Comparison of ENCODE assay signal across 11 mouse cellular contexts in the genomic region with DNA sequence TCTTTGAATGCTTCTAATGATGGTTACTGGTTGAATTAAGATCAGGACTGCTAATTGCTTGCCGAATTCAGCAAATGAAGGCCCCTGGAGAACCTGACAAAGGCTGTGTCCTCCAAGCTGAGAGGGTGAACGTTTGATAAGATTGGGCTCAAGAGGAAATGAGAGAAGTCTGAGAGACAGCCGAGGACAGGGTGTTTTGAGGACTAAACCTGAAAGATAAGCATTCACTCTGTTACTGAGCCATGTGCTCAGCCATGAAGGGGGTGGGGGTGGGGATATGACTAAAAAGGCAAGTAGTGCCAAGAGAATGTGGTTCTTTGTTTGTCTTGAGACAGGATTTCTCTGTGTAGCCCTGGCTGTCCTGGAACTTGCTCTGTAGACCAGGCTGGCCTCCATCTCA. TPM values are rescaled to one million over a fixed set of nuclear protein-coding genes. Genes with fewer than 3 reads are reported as not detected.
A peak's percentile ranks its signal among the peaks of the same experiment; 100 is the strongest.
DNase-seq lines count a peak whose midpoint lies in the region; ATAC-seq and TF ChIP-seq lines count a peak whose summit lies in the region.
"Had no signal": no experiment of that assay in that cellular context is flagged by ENCODE, and none has a peak within 500 bp of the region (broad histone marks: within the 10 kb centered on the region; RNA-seq: fewer than 3 reads in every experiment).

No protein-coding gene starts in this region.

- TF ChIP-seq CTCF in hindbrain, postnatal 0 days (IDR thresholded peaks at IDR 0.05; ENCODE audit: low read depth), result no peak
- no peak for TF ChIP-seq CTCF in MEL (IDR thresholded peaks at IDR 0.05 in 2 of 3, conservative IDR thresholded peaks at IDR 0.05 in 1 of 3; ENCODE audit: control insufficient read depth in 1 of 3, insufficient read depth in 1 of 3, low read depth in 2 of 3, low read length in 3 of 3, poor library complexity in 1 of 3, severe bottlenecking in 1 of 3)

- peak; percentile 67 to 85 for TF ChIP-seq EP300 in MEL (IDR thresholded peaks at IDR 0.05; ENCODE audit: low read depth in 1 of 2, low read length in 2 of 2)

- H3K4me2 ChIP-seq in hindbrain, postnatal 0 days (ENCODE audit: low read depth, low read length), result no peak overlapping the region
- peak overlapping the region; percentile 66 for H3K4me2 ChIP-seq in liver, embryonic 12.5 days

- no peak for ATAC-seq in hindbrain, postnatal 0 days
- peak; percentile 73 for ATAC-seq in liver, embryonic 12.5 days

- no peaks in the 10 kb centered on the region; the same call in 1 of the 2 replicates for H3K4me1 ChIP-seq in hindbrain, embryonic 10.5 days (replicated peaks)
- H3K4me1 ChIP-seq in hindbrain, postnatal 0 days (ENCODE audit: insufficient read depth, low read length), result no peaks in the 10 kb centered on the region
- H3K4me1 ChIP-seq in MEL (ENCODE audit: control insufficient read depth in 1 of 2, insufficient read depth in 2 of 2, low read length in 2 of 2), result peaks cover 13 to 30% of the 10 kb centered on the region in 2 experiments
- peaks cover 31% of the 10 kb centered on the region for H3K4me1 ChIP-seq in liver, embryonic 12.5 days

- H3K9ac ChIP-seq in hindbrain, postnatal 0 days (replicated peaks; ENCODE audit: low read length), result no peak overlapping the region
- peak overlapping the region; percentile 69 for H3K9ac ChIP-seq in MEL (ENCODE audit: control insufficient read depth, low read depth, low read length, poor library complexity, severe bottlenecking)
- H3K9ac ChIP-seq in liver, embryonic 12.5 days, result peak overlapping the region; percentile 15; the same call in 1 of the 2 replicates

- H3K27me3 ChIP-seq in hindbrain, embryonic 10.5 days (ENCODE audit: insufficient read depth, poor library complexity, severe bottlenecking), result no peaks in the 10 kb centered on the region; the same call in 1 of the 2 replicates
- H3K27me3 ChIP-seq in hindbrain, postnatal 0 days (ENCODE audit: insufficient read depth, low read length), result no peaks in the 10 kb centered on the region
- no peaks in the 10 kb centered on the region for H3K27me3 ChIP-seq in MEL (ENCODE audit: control insufficient read depth in 1 of 2, insufficient read depth in 2 of 2, low read length in 2 of 2)
- no peaks in the 10 kb centered on the region for H3K27me3 ChIP-seq in liver, embryonic 12.5 days (replicated peaks)

- no peak overlapping the region for H3K27ac ChIP-seq in hindbrain, embryonic 10.5 days
- no peak overlapping the region for H3K27ac ChIP-seq in hindbrain, postnatal 0 days
- H3K27ac ChIP-seq in MEL (ENCODE audit: control insufficient read depth, low read depth, low read length), result peak overlapping the region; percentile 97
- H3K27ac ChIP-seq in liver, embryonic 12.5 days, result peak overlapping the region; percentile 16; the same call in 1 of the 2 replicates
- H3K27ac ChIP-seq: macrophage had no signal

- peak overlapping the region; percentile 18; the same call in 1 of the 2 replicates for H3K4me3 ChIP-seq in hindbrain, embryonic 10.5 days
- H3K4me3 ChIP-seq in hindbrain, postnatal 0 days (ENCODE audit: low read length), result no peak overlapping the region
- H3K4me3 ChIP-seq in MEL (ENCODE audit: control insufficient read depth in 1 of 2, insufficient read depth in 1 of 2, low read depth in 2 of 2, low read length in 2 of 2), result peak overlapping the region; percentile 32 to 40
- peak overlapping the region; percentile 20 for H3K4me3 ChIP-seq in liver, embryonic 12.5 days

- H3K79me2 ChIP-seq in MEL (ENCODE audit: control insufficient read depth, insufficient read depth, low read length, poor library complexity), result no peaks in the 10 kb centered on the region

- no peak for DNase-seq in hindbrain, embryonic 10.5 days (ENCODE audit: low spot score)
- no peak for DNase-seq in hindbrain, postnatal 0 days (ENCODE audit: low spot score)
- peak; percentile 27 for DNase-seq in CD4-positive helper T cell, adult 2 months (ENCODE audit: low read depth, low spot score)
- DNase-seq in MEL (ENCODE audit: low read depth, low spot score), result peak; percentile 93
- DNase-seq in thymus, adult 18-20 months, result no peak
- no peak for DNase-seq in layer of hippocampus, adult 9-10 months (ENCODE audit: low spot score)
- no peak for DNase-seq in spleen, postnatal 36 days (ENCODE audit: low spot score in 2 of 2)

- no peaks in the 10 kb centered on the region for H3K36me3 ChIP-seq in hindbrain, embryonic 10.5 days
- no peaks in the 10 kb centered on the region for H3K36me3 ChIP-seq in hindbrain, postnatal 0 days (ENCODE audit: insufficient read depth, low read length)
- peaks cover 0 to 20% of the 10 kb centered on the region in 2 experiments; a peak in 2 of 4 replicates for H3K36me3 ChIP-seq in MEL (ENCODE audit: control insufficient read depth in 1 of 2, insufficient read depth in 2 of 2, low read length in 2 of 2)
- H3K36me3 ChIP-seq in liver, embryonic 12.5 days, result no peaks in the 10 kb centered on the region

- no peaks in the 10 kb centered on the region for H3K9me3 ChIP-seq in hindbrain, embryonic 10.5 days
- no peaks in the 10 kb centered on the region for H3K9me3 ChIP-seq in hindbrain, postnatal 0 days (ENCODE audit: low read length)
- H3K9me3 ChIP-seq in MEL (replicated peaks; ENCODE audit: insufficient read depth, low read length), result no peaks in the 10 kb centered on the region
- H3K9me3 ChIP-seq in liver, embryonic 12.5 days (replicated peaks), result no peaks in the 10 kb centered on the region

- TF ChIP-seq POLR2A in MEL (IDR thresholded peaks at IDR 0.05; ENCODE audit: control insufficient read depth in 1 of 2, insufficient read depth in 1 of 2, low read depth in 1 of 2, low read length in 2 of 2, poor library complexity in 1 of 2), result peak in 1 of 2 experiments; percentile 65; a peak in 2 of 4 replicates

- 79% methylated on average over 3 of the region's 3 CpGs for WGBS in hindbrain, embryonic 10.5 days
- 58% methylated on average over 3 of the region's 3 CpGs for WGBS in hindbrain, postnatal 0 days
- WGBS in liver, embryonic 12.5 days (ENCODE audit: insufficient replicate concordance), result 8% methylated on average over 3 of the region's 3 CpGs

- TF ChIP-seq RAD21 in MEL (IDR thresholded peaks at IDR 0.05; ENCODE audit: low read depth, low read length), result no peak

TF ChIP-seq in MEL, 35 proteins besides CTCF, POLR2A, EP300 and RAD21 (continues in another document):
- TF ChIP-seq TAL1 (IDR thresholded peaks at IDR 0.05; ENCODE audit: low read length), result peak; percentile 42
- no peak for TF ChIP-seq USF2 (IDR thresholded peaks at IDR 0.05; ENCODE audit: borderline replicate concordance in 1 of 2, insufficient read depth in 1 of 2, low read depth in 1 of 2, low read length in 2 of 2)
- peak; percentile 35; the same call in 1 of the 2 replicates for TF ChIP-seq POLR2AphosphoS2 (IDR thresholded peaks at IDR 0.05; ENCODE audit: low read length)
- TF ChIP-seq TCF12 (IDR thresholded peaks at IDR 0.05; ENCODE audit: low read depth, low read length), result peak; percentile 65; the same call in 1 of the 2 replicates
- peak; percentile 49; the same call in 1 of the 2 replicates for TF ChIP-seq HCFC1 (IDR thresholded peaks at IDR 0.05; ENCODE audit: low read depth, low read length)
- TF ChIP-seq USF1 (IDR thresholded peaks at IDR 0.05; ENCODE audit: low read depth, low read length), result peak; percentile 57
- TF ChIP-seq POLR2AphosphoS5 (IDR thresholded peaks at IDR 0.05; ENCODE audit: borderline replicate concordance, low read depth, low read length), result no peak
- TF ChIP-seq GATA1 (IDR thresholded peaks at IDR 0.05; ENCODE audit: low read depth, low read length), result peak; percentile 78
- TF ChIP-seq CHD2 (IDR thresholded peaks at IDR 0.05; ENCODE audit: low read length), result peak; percentile 54
- no peak for TF ChIP-seq NRF1 (IDR thresholded peaks at IDR 0.05; ENCODE audit: insufficient read depth, low read depth, low read length, poor library complexity, severe bottlenecking)

RNA-seq across cellular contexts. Expression of a gene that starts 12.3 kb away (rescaled TPM):
- polyA plus RNA-seq in hindbrain, embryonic 10.5 days (2016; fragmentation: Nextera tagmentation; extraction: Ambion mirVana), result 36.6 and 40.6 TPM in 2 replicates
- total RNA-seq in hindbrain, postnatal 0 days (2014; rRNA removed), result 11.0 and 12.4 TPM in 2 replicates
- polyA plus RNA-seq in hindbrain, postnatal 0 days (2015; fragmentation: Nextera tagmentation; extraction: Ambion mirVana), result 8.1 and 10.4 TPM in 2 replicates
- total RNA-seq in MEL (2012; rRNA removed), result 50.6 and 67.4 TPM in 2 replicates
- polyA plus RNA-seq in MEL (2012; ENCODE audit: insufficient read depth in 1 of 2, insufficient read length in 2 of 2, low read depth in 1 of 2, low replicate concordance in 2 of 2, missing spikeins in 1 of 2), result 10 to 100 TPM; 67.2 to 79.4 TPM
- polyA plus RNA-seq in liver, embryonic 12.5 days (2016; fragmentation: Nextera tagmentation; extraction: Ambion mirVana), result 34.9 and 36.4 TPM in 2 replicates

RNA-seq across cellular contexts. Expression of a gene that starts 13.7 kb away (rescaled TPM):
- not detected in 2 replicates for polyA plus RNA-seq in hindbrain, embryonic 10.5 days (2016; fragmentation: Nextera tagmentation; extraction: Ambion mirVana)
- total RNA-seq in hindbrain, postnatal 0 days (2014; rRNA removed), result 0.21 TPM in 1 of 2 replicates, not detected in the other
- 0.91 and 1.3 TPM in 2 replicates for polyA plus RNA-seq in hindbrain, postnatal 0 days (2015; fragmentation: Nextera tagmentation; extraction: Ambion mirVana)
- total RNA-seq in MEL (2012; rRNA removed), result not detected in 2 replicates
- under 1 TPM in 1 of 2 experiments, not detected in 1; 0.13 TPM for polyA plus RNA-seq in MEL (2012; ENCODE audit: insufficient read depth in 1 of 2, insufficient read length in 2 of 2, low read depth in 1 of 2, low replicate concordance in 2 of 2, missing spikeins in 1 of 2)
- polyA plus RNA-seq in liver, embryonic 12.5 days (2016; fragmentation: Nextera tagmentation; extraction: Ambion mirVana), result 25.2 and 31.4 TPM in 2 replicates
- total RNA-seq: adrenal gland, adult 8-10 months had no signal

RNA-seq across cellular contexts. Expression of a gene that starts 30.5 kb away (rescaled TPM):
- 106 and 108 TPM in 2 replicates for polyA plus RNA-seq in hindbrain, embryonic 10.5 days (2016; fragmentation: Nextera tagmentation; extraction: Ambion mirVana)
- 30.8 and 43.1 TPM in 2 replicates for total RNA-seq in hindbrain, postnatal 0 days (2014; rRNA removed)
- 47.2 and 52.9 TPM in 2 replicates for polyA plus RNA-seq in hindbrain, postnatal 0 days (2015; fragmentation: Nextera tagmentation; extraction: Ambion mirVana)
- 75.9 and 98.2 TPM in 2 replicates for total RNA-seq in MEL (2012; rRNA removed)
- 10 to 100 TPM in 1 of 2 experiments, not detected in 1; 84.1 TPM for polyA plus RNA-seq in MEL (2012; ENCODE audit: insufficient read depth in 1 of 2, insufficient read length in 2 of 2, low read depth in 1 of 2, low replicate concordance in 2 of 2, missing spikeins in 1 of 2)
- polyA plus RNA-seq in liver, embryonic 12.5 days (2016; fragmentation: Nextera tagmentation; extraction: Ambion mirVana), result 59.0 and 61.2 TPM in 2 replicates

RNA-seq across cellular contexts. Expression of a gene that starts 51.0 kb away (rescaled TPM):
- not detected in 2 replicates for polyA plus RNA-seq in hindbrain, embryonic 10.5 days (2016; fragmentation: Nextera tagmentation; extraction: Ambion mirVana)
- total RNA-seq in hindbrain, postnatal 0 days (2014; rRNA removed), result not detected in 2 replicates
- 0.24 TPM in 1 of 2 replicates, not detected in the other for polyA plus RNA-seq in hindbrain, postnatal 0 days (2015; fragmentation: Nextera tagmentation; extraction: Ambion mirVana)
- total RNA-seq in MEL (2012; rRNA removed), result not detected in 2 replicates
- polyA plus RNA-seq in MEL (2012; ENCODE audit: insufficient read depth in 1 of 2, insufficient read length in 2 of 2, low read depth in 1 of 2, low replicate concordance in 2 of 2, missing spikeins in 1 of 2), result not detected
- not detected in 2 replicates for polyA plus RNA-seq in liver, embryonic 12.5 days (2016; fragmentation: Nextera tagmentation; extraction: Ambion mirVana)
- total RNA-seq: hematopoietic stem cell, adult 5-6 weeks had no signal
- polyA plus RNA-seq: macrophage had no signal

Comparison
In these comparisons a context has a peak if more than half of its experiments do, and no peak if none do; other contexts are left out.
1. DNase-seq: peak in CD4-positive helper T cell, adult 2 months (single experiment) and MEL (single experiment); none in hindbrain, embryonic 10.5 days (single experiment), hindbrain, postnatal 0 days (single experiment), thymus, adult 18-20 months (0 of 2), layer of hippocampus, adult 9-10 months (single experiment) and spleen, postnatal 36 days (0 of 2).
2. H3K27ac ChIP-seq: peak in MEL (single experiment) and liver, embryonic 12.5 days (single experiment); none in hindbrain, embryonic 10.5 days (single experiment) and hindbrain, postnatal 0 days (single experiment).
3. RNA of a gene that starts 13.7 kb away (polyA plus RNA-seq): 25.2 to 31.4 TPM in liver, embryonic 12.5 days; 0.91 to 1.3 TPM in hindbrain, postnatal 0 days, 0.13 TPM in MEL and not detected in hindbrain, embryonic 10.5 days; every median in the first group is over 10 times any median in the second.